In genomic region chr11:3330566-3330965, GRCm38 (mm10) we compare ENCODE assay signal across 8 mouse cellular contexts. TPM values are rescaled to one million over a fixed set of nuclear protein-coding genes. Genes with fewer than 3 reads are reported as not detected.
DNase-seq lines count a peak whose midpoint lies in the region; ATAC-seq lines count a peak whose summit lies in the region.

No protein-coding gene starts in this region.

- ATAC-seq in common myeloid progenitor, adult 5-6 weeks (replicated peaks; ENCODE audit: low read depth, poor library complexity, severe bottlenecking): peak; percentile 57
- peak; percentile 32 for ATAC-seq in inflammation-experienced regulatory T-cells, adult 6 months
- ATAC-seq in megakaryocyte, adult 5-6 weeks (ENCODE audit: poor library complexity, severe bottlenecking): peak; percentile 52

- peak; percentile 64 for DNase-seq in ZHBTc4 (ENCODE audit: low read depth, low spot score)
- DNase-seq in gastrocnemius, postnatal 14 days: peak; percentile 93
- DNase-seq in left cerebral cortex, adult 9 months (ENCODE audit: low spot score in 2 of 2): peak; percentile 61 to 91
- DNase-seq in right cerebral cortex, adult 2 months (ENCODE audit: low spot score in 2 of 2): peak; percentile 83 to 89
- DNase-seq in urinary bladder, postnatal 14 days (ENCODE audit: low spot score): peak; percentile 90

- intact Hi-C loops in gastrocnemius, postnatal 14 days (cut with DNase I; ENCODE audit: low total_unique reads): no loop called here

RNA-seq across cellular contexts. Expression of gene Pik3ip1, which starts 0.4 kb away (rescaled TPM):
- total RNA-seq in common myeloid progenitor, adult 5-6 weeks (2017): 26.5 and 33.6 TPM in 2 replicates
- 10 to 100 TPM; 10.4 to 13.0 TPM for total RNA-seq in gastrocnemius, postnatal 14 days (2021)
- polyA plus RNA-seq in inflammation-experienced regulatory T-cells, adult 6 months (2017; shearing (Covaris generic)): 10 to 100 TPM; 11.5 to 59.1 (median 35.3) TPM
- total RNA-seq in megakaryocyte, adult 5-6 weeks (2015): 1.0 and 3.3 TPM in 2 replicates
- total RNA-seq in megakaryocyte, adult 5-6 weeks (2017): 2.6 and 3.8 TPM in 2 replicates

RNA-seq across cellular contexts. Expression of gene Patz1, which starts 41.9 kb away (rescaled TPM):
- 67.6 and 72.7 TPM in 2 replicates for total RNA-seq in common myeloid progenitor, adult 5-6 weeks (2017)
- total RNA-seq in gastrocnemius, postnatal 14 days (2021): 10 to 100 TPM; 11.8 to 12.8 TPM
- polyA plus RNA-seq in inflammation-experienced regulatory T-cells, adult 6 months (2017; shearing (Covaris generic)): 10 to 100 TPM; 15.5 to 19.6 (median 16.0) TPM
- 25.6 and 27.7 TPM in 2 replicates for total RNA-seq in megakaryocyte, adult 5-6 weeks (2015)
- 27.2 and 33.2 TPM in 2 replicates for total RNA-seq in megakaryocyte, adult 5-6 weeks (2017)

Comparison
In these comparisons a context has a peak if more than half of its experiments do, and no peak if none do; other contexts are left out.
1. Peak in every context shown above with its lines: DNase-seq and ATAC-seq.